Mouse (Mus musculus) adrenal gland, adult 2 months (tissue): ENCODE measurements at regions not wholly inside any gene's neighbourhood (a gene's known extent, or its start where the extent isn't known, plus 50 kb on each side); places are given as distances from the start of the nearest gene placed in this dataset.

ENCODE experiments used
- DNase-seq: peaks from one replicate; pipeline ENCODE4 v3.0.0; 2021

- peak; percentile 57 for DNase-seq
Measured at GRCm38 (mm10) chr13:118055546-118055945, 330.9 kb upstream of the B430218F22Rik start.

- DNase-seq, result no peak
Measured at GRCm38 (mm10) chr13:118065518-118065917, 320.9 kb upstream of the B430218F22Rik start.

- no peak for DNase-seq
Measured at GRCm38 (mm10) chr13:118068038-118068437, 318.4 kb upstream of the B430218F22Rik start.

DNA sequence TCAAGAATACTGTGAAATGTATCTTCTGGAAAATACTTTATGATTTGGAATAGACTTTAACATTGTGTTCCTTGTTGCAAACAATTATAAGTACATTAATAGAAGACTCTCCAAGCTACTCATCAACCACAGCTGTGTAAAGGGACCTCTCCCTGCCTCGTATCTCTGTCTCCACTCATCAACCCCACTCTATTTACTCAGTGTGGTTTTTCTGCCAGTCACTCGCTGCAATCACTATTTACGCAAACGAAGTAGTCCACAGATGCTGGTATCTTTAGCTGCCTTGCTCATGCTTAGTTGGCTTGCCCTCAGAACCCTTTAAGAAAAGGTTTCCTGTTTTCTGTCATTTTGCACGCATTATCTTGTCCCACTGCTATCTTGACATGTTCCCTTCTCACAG is 300.1 kb upstream of the B430218F22Rik start:
- DNase-seq, result no peak

DNA sequence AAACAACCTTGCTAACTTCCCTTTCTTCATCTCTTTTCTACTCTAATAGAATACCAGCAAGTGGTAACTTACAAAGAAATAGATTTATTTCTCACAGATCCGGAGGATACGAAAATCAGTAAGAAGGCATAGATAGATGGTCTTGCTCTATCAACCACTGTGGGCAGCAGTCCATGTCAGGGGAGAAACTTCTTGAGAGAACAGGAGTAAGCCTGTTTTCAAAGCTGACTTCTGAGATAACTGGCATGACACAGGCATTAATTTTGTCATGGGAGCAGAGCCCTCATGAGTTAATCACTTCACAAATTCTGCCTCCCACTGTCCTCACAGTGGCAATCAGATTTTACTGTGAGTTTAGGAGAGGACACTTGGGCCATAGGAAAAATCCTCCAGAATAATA is 299.5 kb upstream of the B430218F22Rik start:
- DNase-seq, result no peak

DNA sequence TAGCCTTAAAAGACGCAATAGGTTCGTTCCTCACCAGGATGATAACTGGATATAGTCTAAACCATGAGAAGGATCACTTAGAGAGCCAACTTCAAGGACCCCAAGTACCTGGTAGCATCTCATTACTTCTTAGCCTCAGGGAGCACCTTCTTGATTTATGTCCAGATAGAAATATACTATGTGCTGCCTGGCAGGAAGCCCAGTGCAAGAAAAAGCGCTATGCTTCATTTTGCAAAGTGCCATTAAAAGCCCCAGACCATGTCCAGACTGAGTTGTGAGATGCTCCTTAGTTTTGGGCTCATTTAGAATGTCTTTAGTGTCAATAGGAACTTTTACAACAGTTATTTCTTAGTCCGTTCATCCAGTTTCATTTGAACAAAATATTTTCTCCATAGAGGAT is 298.3 kb upstream of the B430218F22Rik start:
- no peak for DNase-seq

GRCm38 (mm10) chr13:118095174-118095573 is 291.3 kb upstream of the B430218F22Rik start:
- no peak for DNase-seq
